Mouse (Mus musculus) Muller cell, postnatal 12 days (primary cell): ENCODE data around the gene Mapre1.
"Not testable (repeated sequence)": the region's sequence is repeated elsewhere in the genome, so short reads cannot be mapped to it uniquely, and the experiment has no call there.

ENCODE experiments used
- DNase-seq: peaks from one replicate; pipeline ENCODE4 v3.0.0-alpha.2; 2015; ENCODE audit errors: inconsistent ontology term

Mapre1 gene

DNA sequence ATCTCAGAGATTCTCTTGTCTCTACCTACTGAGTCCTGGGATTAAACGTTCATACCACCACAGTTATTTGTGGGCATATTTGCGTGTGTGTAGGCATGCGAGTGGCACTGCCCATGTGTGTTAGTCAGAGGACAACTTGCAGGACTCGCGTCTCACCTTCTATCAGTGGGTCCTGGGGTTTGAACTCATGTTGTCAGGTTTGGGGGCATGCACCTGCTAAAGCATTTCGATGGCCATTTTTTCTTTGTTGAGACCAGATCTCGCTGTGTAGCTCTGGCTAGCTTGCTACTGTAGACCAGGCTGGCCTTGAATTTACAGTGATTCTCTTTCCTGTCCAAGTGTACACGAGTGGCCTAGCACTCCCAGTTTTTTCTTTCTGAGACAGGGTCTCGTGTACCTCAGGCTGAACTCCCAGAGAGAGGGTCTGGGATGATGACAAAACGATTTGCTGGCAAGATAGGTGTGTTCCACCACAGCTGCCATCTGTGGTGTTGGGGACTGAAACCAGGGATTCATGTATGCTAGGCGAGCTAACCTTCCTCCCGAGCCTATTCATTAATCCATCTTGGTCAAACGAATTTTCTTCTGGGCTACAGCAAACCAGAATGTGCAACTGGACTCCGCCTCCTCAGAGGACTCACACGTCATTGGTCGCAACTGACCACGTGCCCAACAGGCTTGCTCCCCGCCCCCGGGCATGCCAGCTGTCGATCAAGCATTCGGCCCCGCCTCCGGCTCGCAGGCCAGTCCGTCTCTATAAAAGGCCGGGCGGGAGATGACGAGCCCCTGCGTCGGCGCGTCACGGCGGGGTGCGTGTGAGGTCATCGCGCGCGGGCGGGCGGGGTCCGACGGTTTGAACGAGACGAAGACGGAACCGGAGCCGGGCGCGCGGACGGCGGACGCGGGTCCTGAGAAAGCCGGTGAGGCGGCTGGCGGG lies at the start of gene Mapre1:
TSS of gene Mapre1 (plus strand) at position 775 of the 937 bp plus-strand sequence.
- DNase-seq = peak; percentile 99

DNA sequence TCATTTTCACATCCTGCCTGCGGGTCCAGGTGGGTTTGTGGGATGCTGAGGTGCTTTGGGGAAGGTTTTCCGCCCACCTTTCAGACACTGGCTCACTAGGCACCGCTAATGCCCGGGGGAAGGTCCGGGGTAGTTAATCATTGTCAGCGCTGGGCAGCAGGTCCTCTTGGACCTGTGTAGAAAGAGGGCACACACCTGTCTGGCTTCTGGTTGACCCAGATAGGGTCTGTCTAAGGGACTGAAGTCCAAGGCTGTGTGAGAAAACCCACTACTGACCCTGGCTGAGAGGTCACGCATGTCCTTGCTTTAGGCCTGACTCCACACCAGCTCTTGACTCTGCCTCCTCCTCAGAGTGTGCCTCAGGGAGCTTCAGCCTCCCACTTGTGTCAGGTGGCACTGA lies 47.7 kb upstream of the Mapre1 start:
- not testable (repeated sequence) for DNase-seq

DNA sequence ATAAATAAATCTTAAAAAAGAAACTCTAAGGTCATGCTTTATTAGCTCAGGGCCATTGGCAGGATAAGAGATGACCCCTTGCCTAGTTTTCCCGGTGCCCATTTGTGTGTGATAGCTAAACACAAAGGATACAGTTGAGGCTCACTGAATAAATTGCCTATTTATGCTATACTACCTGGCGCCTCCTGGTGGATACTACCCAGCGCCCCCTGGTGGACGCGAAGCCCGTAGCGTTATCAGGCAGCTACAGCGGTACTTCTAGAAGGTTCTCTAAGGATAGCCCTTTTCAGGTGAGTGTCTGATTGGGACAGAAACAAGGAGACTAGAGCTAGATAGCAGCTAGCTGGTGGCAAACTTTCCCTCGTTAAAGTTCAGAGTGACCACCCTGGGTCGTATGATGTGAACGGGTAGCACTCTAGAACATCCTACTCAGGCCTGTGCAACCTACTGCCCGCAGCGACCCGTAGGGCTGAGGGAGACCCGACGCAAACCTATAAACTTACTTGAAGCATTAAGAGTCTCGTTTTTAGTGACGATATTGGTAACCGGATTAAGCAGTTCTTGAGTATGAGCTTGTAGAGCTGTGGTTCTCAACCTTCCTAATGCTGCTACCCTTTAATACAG lies 46.5 kb upstream of the Mapre1 start:
- no peak for DNase-seq

DNA sequence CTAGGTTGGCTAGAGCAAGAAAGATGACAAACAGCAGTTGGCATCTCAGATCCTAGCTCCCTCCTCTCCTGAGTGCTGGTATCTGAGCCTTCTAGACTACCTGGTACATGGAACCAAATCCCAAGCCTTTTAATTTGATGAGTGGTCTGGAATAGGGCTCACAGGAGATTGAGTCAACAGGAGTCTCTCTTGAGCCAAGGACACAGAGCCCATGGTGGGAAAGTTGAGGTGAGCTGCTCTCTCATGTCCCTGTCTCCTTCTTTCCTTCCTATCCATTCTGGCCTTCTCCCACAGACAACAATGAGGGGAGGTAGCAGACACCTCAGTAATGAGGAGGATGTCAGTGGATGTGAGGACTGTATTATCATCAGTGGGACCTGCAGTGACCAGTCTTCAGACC lies 44.7 kb upstream of the Mapre1 start, which contains the start of gene Dnmt3c:
TSS of gene Dnmt3c (plus strand) at position 301 of the 400 bp plus-strand sequence.
- DNase-seq = no peak

DNA sequence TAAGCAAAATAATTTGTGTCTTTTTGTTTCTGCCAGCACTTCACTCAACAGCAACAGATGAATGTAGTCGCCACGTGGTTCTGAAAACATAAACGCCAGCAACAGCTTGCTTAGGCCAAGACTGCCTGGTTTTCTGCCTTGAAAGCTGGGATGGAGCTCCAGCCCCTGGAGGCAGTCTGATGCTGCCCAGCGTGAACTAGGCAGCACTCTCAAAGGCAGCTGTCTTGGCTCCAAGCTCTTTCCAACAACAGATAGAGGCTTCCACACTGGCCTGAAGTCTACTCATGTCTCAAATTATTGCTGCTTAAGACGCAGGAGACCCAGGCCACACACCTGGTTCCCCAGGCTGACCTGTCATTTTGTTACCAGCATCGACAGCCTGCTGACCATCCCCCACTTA lies 37.7 kb upstream of the Mapre1 start:
- DNase-seq = no peak

DNA sequence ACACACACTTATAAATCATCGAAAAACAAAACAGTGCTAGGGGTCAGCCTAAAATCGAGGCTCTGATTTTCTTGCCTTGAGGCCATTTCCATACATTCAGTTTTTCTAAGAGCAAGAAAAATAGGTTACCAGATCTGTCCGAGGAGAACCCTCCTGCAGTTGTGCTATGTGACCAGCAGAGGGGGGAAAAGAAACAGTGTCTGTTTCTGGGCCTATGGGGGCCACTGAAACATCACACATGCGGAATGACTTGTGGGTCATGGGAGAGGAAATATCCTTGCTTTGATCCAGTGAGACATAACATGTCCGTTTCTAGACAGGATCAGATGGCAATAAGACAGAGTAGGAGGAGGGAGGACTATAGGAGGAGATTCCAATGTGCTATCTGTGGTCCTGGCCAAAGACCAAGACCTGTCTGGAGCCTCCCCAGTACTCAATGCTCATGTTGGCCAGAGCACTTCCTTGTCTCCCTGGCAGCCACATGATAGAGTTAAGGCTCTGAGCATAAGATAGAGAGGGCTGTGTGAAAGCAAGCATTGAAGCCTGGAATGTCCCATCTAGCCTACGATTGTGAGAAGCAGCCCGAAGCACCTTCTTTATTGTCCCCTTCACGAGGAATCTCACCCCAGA lies 30.3 kb upstream of the Mapre1 start:
- peak; percentile 33 for DNase-seq

DNA sequence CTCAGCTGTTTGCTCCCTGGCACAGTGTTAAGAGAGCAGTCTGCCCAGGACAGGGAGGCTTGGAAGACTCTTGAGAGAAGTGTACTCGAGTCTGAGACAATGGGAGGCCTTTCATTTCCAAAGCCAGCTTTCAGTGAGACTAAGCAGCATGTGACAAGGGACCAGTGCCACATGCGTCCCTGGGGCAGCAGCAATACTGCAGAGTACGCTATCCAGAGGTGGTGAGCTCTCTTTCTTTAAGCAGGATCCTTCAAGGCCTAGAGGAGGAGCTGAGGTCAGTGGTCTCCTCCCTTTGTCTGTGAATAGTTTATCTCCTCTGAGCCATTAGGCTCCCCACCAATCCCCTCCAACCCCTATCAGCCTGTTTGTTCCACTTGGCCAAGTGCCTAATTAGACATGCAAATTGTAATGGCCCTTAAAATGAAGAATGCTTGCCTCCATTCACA lies 28.4 kb upstream of the Mapre1 start:
- DNase-seq = no peak

DNA sequence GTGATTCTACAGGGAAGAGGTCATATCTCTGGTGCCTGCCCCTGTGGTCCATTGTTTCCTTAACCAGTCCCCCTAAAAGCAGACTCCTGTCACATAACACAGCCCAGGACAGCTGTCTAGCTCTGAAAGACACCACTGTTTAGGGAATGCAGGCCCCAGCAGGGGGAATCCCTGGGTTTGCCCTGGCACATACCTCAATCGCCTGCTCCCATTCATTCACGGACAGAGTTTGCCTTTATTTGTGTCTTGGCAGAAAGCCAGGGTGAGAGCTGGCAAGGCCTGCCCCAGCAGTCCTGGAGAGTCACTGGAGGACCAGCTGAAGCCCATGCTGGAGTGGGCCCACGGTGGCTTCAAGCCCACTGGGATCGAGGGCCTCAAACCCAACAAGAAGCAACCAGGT lies 27.8 kb upstream of the Mapre1 start:
- peak; percentile 99 for DNase-seq

DNA sequence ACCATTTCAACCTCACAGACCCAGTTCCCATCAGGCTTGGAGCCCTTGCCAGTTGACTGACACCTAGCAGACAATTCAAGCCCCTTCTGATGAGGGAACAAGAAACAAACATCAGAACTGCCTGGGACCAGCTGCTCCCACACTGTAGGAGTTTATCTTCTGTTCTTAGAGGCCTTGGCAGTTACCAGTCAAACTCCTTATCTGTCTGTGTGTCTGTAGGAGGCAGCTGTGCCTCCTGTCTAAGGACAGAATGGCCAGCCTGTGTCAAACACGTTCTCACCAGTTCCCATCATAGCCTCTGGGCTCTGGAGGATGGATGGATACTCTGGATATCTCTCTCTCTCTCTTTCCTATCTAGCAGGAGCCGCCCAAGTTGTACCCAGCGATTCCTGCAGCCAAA lies 23.2 kb upstream of the Mapre1 start:
- not testable (repeated sequence) for DNase-seq

DNA sequence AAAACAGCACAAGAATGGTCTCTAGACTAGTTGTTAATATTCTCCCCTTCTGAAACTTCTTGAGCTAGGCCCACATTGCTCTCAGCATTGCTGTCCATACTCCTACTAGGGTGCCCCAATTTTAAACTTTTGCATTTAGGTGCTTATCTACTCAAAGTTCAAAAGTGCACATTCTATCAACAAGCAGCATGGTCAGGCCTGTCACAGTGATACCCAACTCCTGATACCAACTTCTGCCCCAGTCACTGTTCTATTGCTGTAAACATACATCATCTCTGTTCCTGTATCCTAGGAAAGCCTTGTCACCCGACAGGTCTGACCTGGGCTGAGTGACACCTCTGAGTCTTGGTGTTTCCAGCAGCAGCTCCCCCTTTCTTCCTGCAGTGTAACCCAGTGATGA lies 18.0 kb upstream of the Mapre1 start:
- no peak for DNase-seq

DNA sequence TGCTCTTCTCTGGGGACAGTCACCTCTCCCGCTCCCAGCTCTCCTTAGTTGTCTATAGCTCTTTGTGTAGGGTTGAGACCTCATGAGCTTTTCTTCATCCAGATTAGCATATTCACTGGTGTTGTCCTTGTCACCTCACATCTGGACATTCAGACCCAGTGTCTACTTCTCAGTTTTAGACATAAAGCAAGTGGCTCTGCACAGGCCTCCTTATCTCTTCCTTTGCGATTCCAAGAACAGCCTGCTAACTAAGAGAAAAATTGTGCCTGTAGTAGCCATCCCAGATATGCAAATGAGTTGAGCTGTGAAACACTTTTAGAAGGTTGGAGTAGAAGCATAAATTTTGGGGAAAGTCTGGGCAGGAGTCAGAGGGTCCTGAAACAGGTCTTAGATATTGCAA lies 16.6 kb upstream of the Mapre1 start:
- DNase-seq = no peak

DNA sequence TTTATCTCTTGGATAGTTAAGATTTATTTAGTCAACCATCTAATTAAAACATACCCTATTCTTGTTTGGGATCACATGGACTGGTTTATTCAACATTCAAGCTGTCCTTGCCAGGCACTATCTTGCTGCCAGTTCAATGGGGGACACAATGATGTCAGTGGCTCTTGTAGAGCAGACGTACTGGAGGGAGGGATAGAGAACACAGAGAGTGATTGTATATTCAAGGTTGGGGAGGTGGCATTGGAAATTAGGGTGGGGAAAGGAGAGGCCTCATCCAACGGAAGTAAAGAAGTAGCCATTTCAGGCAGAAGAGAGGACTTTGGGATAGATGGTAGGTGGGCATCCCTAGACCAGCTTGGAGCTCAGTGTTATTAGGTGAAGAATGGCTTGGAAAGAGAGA lies 16.2 kb upstream of the Mapre1 start:
- no peak for DNase-seq

DNA sequence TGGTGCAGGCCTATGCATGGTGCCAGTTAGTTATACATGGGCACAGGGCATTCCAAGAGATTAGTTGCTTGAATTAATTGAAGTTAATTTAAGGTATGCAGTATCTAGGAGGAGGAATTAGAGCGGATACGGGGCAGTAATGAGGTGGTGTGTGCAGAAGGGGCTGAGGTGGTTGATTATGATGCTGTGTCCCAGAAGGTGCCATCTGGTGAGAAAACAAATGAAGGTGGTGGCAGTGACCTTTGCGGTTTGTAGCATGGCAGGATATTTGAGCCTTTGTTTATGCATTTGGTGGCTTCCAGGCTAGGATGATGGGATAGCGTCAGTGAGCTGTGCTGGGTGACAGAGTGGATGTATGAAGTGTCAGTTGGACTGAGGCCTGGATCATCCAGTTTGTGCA lies 15.8 kb upstream of the Mapre1 start:
- DNase-seq = peak; percentile 93

DNA sequence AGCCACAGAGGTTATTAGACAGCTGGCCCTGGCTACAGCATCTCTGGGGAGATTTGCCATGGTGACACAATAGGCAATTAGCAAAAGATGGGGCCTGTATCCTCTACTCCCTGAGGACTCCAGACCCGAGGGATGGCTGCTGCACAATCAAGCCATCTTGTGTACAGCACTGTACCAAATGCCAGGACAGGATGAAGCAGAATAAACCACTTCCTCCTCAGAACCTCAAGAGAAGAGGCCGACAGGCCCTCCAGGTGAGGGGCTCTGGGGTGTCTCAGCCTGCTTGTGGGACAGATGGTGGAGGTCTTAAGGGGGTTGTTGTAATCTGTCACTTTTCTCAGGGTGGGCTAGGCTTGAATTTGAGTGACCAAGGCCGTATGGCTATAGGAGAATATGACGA lies 7.0 kb upstream of the Mapre1 start:
- no peak for DNase-seq

DNA sequence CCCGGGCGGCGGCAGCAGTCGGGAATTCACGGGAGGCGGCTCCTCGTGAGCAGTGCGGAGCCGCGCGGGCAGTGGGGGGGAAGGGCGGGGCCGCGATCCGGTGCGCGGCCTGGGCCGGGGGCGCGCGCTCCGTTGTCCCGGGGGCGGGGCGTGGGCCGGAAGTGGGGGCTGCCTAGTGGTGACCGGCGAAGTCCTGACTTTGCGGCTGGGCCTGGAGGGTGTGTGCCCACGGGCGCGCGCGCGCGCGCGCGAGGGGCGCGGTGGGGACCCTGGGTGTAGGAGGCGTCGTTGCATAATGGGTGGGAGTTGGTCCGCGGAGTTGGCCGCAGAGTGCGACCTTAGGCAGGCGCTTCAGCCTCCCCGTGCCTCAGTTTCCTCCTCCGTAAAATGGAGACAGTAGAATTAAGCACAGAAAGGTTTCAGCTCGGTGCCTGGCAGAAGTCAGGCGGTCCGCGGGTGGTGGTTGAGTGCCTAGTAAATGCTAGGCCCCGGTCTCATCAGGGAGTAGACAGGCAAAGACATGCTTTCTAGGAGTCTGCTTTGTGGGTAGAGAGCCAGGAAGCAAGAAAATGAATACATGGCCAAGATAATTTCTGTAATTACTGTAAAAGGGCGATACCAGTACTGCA lies 477 bp downstream of the Mapre1 start:
- DNase-seq = no peak

DNA sequence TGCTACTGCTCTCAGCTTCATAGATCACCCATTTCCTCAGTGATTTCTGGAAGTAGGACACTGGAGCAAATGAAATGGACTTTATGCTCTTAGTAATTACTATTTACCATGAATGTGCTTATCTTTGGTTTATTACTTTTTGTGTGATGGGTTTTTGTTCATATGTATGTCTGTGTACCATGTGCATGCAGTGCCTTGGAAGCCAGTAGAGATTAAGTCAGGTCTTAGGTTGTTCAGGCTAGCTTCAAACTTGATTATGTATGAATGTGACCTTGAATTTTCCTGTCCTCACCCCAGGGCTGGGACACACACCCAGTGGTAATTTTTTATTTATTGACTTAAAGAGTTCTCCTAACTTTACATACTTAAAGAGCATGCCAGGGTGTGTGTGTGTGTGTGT lies 6.9 kb downstream of the Mapre1 start:
- DNase-seq = no peak

DNA sequence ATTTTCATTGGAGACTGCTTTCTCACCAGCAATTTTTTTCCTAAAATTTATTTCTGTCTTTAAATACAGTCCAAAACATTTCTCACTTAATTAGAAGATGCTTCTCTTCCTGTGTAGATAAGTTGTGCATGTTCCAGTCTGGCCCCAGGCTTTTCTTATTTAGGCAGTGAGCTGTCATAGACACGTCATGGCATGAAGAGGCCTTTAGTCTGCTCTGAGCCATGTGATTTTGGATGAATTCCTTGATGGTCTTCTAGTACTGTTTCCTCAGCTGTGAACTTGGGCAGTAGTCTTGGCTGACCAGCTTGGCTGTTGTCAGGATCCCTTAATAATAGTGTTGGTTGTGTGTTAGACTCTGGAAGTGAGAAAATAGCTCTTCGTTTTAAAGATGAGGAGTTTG lies 9.3 kb downstream of the Mapre1 start:
- peak; percentile 37 for DNase-seq

DNA sequence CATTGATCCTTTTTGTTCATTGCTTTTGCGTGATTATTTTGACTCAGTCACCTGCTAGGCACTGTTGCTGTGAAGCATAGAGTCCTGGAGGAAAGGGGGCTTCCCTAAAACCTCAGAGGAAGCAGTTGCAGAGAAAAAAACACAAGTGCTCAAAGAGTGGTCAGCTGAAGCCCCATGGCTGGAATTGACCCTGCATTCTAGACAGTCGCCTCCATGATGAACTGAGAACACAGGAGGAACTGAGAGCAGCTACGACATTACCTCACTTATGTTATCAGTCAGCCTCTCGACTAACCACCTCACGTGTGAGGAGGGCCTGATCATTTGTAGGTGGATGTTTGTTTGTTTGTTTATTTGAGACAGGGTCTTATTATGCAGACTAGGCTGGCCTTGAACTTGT lies 21.0 kb downstream of the Mapre1 start:
- DNase-seq = no peak

DNA sequence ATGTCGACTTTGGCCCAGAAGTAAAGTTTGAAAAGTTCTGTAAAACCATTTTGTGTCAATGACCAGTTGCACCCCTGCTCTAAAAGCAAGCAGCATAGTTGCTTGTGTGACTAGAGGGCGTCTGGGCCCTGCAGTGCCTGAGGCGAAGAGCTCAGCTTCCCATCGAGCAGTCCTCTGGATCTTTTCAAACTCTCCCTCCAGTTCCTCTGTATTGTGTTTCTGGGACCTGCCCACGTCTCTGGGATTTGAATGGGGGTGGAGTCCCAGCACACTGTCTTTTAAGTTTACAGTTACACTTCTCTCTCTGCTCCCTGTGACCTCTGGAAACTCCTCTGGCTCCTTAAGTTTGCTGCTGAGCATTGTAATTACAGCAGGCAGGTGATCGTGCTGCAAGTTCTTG lies 26.4 kb downstream of the Mapre1 start:
- DNase-seq = no peak

DNA sequence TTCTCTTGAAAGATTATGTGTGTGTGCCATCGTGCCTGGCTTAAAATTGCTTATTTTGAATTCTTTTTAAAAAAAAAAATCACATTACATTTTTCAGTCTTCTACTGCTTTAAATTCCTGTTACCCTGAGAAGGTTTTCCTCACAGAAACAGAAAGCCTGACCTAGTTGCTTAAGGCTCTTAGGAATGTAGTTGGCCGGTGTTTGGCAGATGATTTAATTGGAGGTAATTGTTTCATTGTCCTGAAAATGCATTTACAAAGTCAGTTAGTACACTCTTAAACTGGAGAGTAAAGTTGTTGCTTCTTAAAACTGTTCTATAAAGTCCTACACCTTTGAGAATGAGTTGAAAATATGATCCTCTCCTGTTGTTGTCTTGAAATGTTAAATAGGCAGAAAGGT lies 27.8 kb downstream of the Mapre1 start:
- DNase-seq = peak; percentile 77

DNA sequence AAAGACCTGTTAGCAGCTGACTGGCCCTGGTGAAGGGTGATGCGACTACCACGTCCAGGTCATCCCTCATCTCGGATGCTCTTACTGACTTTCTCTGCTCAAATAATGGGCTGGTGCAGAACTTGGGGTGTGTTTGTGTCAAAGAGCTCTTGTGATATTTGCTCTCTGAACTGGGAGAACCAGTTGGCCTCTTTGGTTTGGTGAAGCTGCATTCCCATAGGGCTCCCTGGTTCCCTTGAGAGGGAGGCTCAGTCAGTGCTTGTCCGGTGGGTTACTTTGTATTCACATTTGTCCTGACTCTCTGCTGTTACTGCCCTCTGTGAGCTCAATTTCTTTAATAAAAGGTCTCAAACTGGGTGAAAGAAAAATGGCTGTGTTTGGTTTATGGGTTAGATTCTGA lies 31.9 kb downstream of the Mapre1 start:
- no peak for DNase-seq

DNA sequence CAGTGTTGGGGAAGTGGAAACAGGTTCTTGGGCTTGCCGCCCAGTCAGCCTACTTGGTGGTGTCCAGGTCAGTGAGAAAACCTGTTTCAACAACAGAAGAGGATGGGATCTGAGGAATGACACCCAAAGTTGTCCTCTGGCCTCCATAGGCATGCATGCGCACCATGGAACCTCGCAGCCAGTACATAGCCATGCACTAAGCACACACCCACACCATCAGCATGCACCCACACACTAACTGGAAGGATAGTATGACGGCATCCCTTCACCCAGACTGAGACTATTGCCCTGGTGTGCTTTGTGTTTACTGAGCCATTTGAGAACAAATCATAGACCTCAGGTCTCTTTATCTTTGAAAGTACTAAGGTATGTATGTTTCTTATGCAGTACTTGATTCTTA lies 34.4 kb downstream of the Mapre1 start:
- DNase-seq = no peak
